Mouse (Mus musculus) heart, adult 2 months (tissue): ENCODE measurements around the gene Prdm13.

Experiments used
- CTCF ChIP-seq: fragments of 200-600 bp; IDR thresholded peaks from 2 replicates; pipeline ENCODE4 v1.8.1; 2022; ENCODE audit warnings: antibody characterized with exemption, mild to moderate bottlenecking, moderate library complexity
- EP300 ChIP-seq: fragments of 200-500 bp; IDR thresholded peaks from 2 replicates; pipeline ENCODE4 v1.6.1; 2011; ENCODE audit warnings: low read depth, low read length, control low read depth; ENCODE audit not compliant: insufficient read depth

DNA sequence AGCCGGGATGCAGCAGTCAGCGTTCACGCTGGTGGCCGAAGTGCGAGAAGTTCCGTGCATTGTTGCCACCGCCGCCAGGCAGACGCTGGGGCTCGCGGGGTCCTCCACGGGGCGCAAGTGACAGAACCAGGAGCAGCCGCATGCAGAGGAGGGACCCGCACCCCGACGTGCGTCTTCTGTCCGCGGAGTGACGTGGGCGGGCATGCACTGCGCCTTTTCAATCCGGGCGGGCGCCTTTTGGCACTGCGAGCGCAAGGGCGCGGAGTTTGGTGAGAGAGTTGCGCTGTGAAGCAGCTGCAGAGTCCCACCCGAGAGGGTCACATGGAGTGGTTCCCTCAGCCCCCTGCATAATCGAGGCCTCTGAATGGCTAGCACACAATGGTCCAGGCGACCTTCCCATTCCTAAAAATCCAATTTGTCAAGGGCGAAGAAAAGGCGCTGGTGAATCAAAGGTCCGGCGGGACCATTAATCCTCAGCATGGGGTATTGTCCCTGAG, at the start of gene Prdm13:
- TF ChIP-seq EP300 (no peak), CTCF (no peak)
